Mouse (Mus musculus) CH12.LX (cell line): ENCODE results near the gene Gramd1a.

Source experiments
- CTCF ChIP-seq, 2 experiments: IDR thresholded peaks in 1 of 2; conservative IDR thresholded peaks in 1 of 2; 2 replicates each; pipeline ENCODE4 v1.5.1; 2011 to 2012; ENCODE audit warnings: low read depth in 2 of 2, low read length in 2 of 2, improper control_type of control experiment in 1 of 2, inconsistent platforms in 1 of 2, mild to moderate bottlenecking in 1 of 2, moderate library complexity in 1 of 2
- MAZ ChIP-seq: IDR thresholded peaks from 2 replicates; pipeline ENCODE4 v1.6.1; 2012; ENCODE audit warnings: low read depth, mild to moderate bottlenecking, inconsistent platforms, low read length, improper control_type of control experiment, moderate library complexity
- POLR2A ChIP-seq: IDR thresholded peaks from 2 replicates; pipeline ENCODE4 v1.6.1; 2011; ENCODE audit warnings: low read depth, mild to moderate bottlenecking, improper control_type of control experiment, low read length
- ZC3H11A ChIP-seq: IDR thresholded peaks from 2 replicates; pipeline ENCODE4 v1.6.1; 2012; ENCODE audit warnings: low read depth, mild to moderate bottlenecking, inconsistent platforms, low read length, improper control_type of control experiment

- TF ChIP-seq MAZ (no peak), CTCF (conservative IDR thresholded peaks at IDR 0.05 in 1 of 2, IDR thresholded peaks at IDR 0.05 in 1 of 2; ENCODE audit: low read depth in 2 of 2, low read length in 2 of 2) (no peak), ZC3H11A (no peak), POLR2A (no peak)
Observed at GRCm38 (mm10) chr7:31082106-31082505, 73.6 kb downstream of the Gramd1a start.
